Mouse (Mus musculus) cerebellum, adult 2 months (tissue): ENCODE data around the gene Zdhhc3.

Experiments used
- CTCF ChIP-seq: fragments of 200-500 bp; IDR thresholded peaks from 2 replicates; pipeline ENCODE4 v1.5.1; 2011; ENCODE audit warnings: low read depth, mild to moderate bottlenecking, control low read depth, low read length, moderate library complexity, borderline replicate concordance; ENCODE audit not compliant: insufficient read depth
- POLR2A ChIP-seq: fragments of 200-500 bp; IDR thresholded peaks from 2 replicates; pipeline ENCODE4 v1.6.1; 2011; ENCODE audit warnings: low read length, control low read depth, borderline replicate concordance; ENCODE audit not compliant: insufficient read depth

GRCm38 (mm10) chr9:123034426-123034825 lies 78.6 kb downstream of the Zdhhc3 start, which contains the start of gene Tgm4:
- TF ChIP-seq CTCF (no peak), POLR2A (no peak)
